Mouse (Mus musculus): ENCODE measurements around the gene Pth.

The Pth gene

GRCm38 (mm10) chr7:113388470-113388869 lies at the start of gene Pth:
Gene Pth (minus strand): TSS chr7:113388570.
- in situ Hi-C loops (cut with MboI, MseI): loop anchor here (5.0 kb wide), 1 partner anchor 209 kb away; no protein-coding TSS in a partner anchor

DNA sequence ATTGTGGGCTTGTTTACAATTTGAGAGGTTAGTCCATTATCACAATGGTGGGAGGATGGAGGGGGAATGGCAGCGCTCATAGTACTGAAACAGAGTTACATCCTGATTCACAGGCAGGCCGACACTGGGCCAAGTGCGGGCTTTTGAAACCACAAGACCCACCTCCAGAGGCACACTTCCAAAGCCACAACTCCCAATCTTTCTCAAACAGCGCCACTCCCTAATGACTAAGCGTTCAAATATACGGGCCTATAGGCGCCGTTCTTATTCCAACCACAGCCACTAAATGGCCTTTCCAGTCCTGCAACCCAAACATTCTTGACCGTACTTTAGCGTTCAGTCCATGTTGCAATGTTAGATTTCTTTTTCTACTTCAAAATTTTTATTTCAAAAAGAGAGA lies 47.9 kb upstream of the Pth start:
- in situ Hi-C loops (cut with MboI, MseI): loop anchor here (5.0 kb wide), 1 partner anchor 64 kb away; no protein-coding TSS in a partner anchor

- in situ Hi-C loops (cut with MboI, MseI): no loop called here
Observed at GRCm38 (mm10) chr7:113434286-113434685, 45.9 kb upstream of the Pth start.

DNA sequence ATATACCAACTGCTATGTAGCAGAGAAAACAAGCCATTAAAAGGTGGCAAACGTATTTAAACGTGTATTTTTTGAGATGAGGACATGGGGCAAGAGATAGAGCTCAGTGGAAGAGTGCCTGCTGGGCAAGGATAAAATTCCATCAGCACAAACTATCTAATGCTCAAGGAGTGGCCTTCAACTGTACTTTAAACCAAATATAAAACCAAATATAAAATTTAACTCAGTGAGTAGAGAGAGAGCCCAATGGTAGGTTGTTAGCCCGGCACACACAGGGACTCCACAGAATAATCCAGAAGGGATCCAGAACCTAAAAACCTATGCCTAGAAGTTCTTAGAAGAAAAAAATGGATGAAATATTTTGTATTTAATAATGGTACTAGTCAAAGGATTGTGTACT lies 45.1 kb upstream of the Pth start:
- in situ Hi-C loops (cut with MboI, MseI): no loop called here

- in situ Hi-C loops (cut with MboI, MseI): no loop called here
Observed at GRCm38 (mm10) chr7:113432891-113433290, 44.5 kb upstream of the Pth start.

GRCm38 (mm10) chr7:113420771-113421170 lies 32.4 kb upstream of the Pth start:
- in situ Hi-C loops (cut with MboI, MseI): no loop called here

DNA sequence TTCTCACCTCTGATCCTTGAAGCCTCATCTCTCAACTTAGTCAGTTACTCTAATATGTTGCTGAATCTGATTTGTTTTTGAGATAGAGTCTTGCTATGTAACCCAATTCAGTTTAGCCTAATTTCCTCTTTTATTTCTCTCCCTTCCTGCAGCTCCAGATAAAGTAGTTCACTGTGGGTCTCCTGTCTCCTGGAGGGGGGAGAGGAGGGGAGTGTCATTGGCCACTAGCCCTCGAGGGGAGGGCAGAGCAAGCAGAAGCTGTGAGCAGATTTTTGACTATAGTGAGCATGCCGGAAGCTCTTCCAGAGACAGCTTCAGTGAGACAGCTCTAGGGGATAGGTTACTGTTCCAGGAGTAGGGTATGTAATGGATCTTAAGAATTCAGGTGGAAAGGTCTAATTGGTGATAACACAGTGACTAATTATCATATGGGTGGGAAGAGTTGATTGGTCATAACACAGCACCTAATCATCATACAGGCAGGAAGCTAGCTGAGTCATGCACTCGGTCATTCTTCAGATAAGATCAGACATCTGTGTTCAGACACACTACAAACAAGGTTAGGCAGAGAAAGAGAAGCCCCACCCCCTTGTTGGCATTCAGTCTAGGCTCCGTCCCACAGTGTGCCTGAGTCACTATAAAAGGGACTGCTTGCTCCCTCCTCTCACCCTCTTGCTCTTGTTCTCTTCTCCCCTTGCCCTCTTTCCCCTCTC lies 30.9 kb upstream of the Pth start:
- in situ Hi-C loops (cut with MboI, MseI): no loop called here

DNA sequence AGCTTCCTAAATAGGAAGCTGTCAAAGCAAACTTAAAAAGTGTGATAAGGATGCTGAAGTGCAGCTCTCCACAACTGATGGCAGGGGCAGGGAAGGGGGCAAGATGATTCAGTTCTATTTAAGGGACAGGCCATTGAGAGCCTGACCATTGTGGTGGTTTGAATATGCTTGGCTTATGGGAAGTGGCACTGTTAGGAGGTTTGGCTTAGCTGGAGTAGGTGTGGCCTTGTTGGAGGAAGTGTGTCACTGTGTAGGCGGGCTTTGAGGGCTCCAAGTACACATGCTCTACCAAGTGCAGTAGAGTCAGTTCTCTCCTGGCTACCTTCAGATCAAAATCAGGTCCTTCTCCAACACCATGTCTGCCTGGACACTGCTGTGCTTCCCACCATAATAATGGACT lies 28.2 kb upstream of the Pth start:
- in situ Hi-C loops (cut with MboI, MseI): no loop called here

DNA sequence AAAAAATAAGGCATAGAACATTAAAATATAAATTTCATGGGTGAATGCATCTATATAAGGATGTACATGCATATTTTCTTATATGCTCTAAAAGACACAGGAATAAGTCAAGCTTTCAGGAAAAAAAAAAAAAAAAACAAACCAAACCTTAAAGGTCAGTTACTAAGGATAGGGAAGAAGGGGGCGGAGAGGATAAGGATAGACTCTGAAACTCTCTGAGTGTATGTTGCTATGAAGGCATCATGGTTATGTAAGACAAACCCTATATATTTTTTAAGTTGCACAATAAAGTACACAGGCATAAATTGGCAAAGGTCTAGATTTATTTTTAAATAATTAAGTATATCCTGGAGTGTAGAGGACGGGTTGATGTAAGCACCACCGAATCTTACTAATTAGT lies 26.9 kb upstream of the Pth start:
- in situ Hi-C loops (cut with MboI, MseI): no loop called here

GRCm38 (mm10) chr7:113408712-113409111 lies 20.3 kb upstream of the Pth start:
- in situ Hi-C loops (cut with MboI, MseI): no loop called here

DNA sequence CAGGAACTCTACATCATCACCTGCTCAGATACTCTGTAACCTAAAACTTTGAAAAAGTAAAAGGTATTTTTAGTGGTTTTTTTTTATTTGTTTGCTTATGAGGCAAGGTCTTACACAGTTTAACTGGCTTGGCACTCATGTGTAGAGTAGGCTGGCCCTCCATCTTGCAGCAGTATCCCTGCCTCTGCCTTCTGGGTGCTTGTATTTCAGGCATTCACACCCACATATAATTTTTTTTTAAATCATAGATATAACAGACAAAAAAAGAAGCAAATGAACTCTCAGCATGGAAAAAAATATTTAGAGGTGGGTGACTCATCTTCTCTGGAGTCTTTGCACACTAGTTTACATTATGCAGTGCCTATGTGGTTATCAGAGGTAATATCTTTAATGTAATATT lies 9.7 kb upstream of the Pth start:
- in situ Hi-C loops (cut with MboI, MseI): no loop called here

DNA sequence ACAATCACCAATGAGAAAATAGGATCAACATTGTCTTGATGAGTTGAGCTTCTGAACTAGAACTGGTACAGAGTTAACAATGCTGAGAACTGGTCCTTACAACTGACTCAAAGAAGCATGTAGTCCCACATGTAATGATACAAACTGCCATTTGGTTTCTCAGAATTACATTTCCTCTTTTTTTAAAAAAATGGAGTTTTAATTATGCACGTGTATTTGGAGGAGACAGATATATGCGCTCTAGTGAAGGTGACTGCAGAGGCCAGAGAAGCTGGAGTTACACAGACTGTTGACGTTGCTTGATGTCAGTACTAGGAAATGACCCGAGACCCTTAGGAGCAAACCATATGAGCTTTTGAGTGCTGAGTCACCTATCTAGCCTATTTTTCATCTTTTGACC lies 8.3 kb upstream of the Pth start:
- in situ Hi-C loops (cut with MboI, MseI): no loop called here

GRCm38 (mm10) chr7:113391619-113392018 lies 3.2 kb upstream of the Pth start:
- in situ Hi-C loops (cut with MboI, MseI): no loop called here

DNA sequence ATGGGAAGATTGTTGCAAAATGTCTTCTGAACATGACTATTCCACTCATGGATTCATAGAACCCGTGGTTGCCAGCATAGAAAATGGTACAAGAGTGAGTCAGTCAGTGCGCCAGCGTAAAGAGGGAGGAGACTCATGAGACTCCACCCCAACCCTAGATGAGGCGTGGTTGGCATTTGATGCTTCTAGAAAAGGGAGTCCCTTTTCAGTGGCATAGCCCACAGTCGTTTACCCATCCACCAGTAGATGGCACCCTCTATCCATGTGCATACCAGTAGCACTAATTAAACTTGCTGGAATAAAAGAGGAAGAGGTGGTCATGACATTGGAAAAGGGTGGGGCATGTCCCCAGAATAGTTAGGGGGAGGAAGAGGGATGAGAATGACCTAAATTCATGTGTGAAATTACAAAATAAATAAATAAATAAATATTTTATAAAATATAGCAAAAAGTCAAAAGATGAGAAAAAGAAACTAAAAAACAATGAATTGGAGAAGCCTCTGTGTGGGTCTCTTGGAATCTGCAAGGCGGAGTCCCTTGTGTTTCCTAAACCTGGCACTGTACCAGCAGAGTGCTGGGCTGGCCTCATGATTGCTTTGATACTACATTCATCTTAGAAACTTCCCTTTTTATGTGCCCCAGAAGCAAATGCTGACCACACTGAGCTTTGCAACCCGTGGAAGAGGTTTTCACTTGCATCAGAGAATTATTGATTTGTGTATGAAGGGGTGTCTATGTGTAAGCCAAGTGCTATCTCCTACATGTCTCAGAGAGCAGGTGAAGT lies 10.3 kb downstream of the Pth start:
- in situ Hi-C loops (cut with MboI, MseI): loop anchor here (5.0 kb wide), 1 partner anchor 649 kb away; no protein-coding TSS in a partner anchor

DNA sequence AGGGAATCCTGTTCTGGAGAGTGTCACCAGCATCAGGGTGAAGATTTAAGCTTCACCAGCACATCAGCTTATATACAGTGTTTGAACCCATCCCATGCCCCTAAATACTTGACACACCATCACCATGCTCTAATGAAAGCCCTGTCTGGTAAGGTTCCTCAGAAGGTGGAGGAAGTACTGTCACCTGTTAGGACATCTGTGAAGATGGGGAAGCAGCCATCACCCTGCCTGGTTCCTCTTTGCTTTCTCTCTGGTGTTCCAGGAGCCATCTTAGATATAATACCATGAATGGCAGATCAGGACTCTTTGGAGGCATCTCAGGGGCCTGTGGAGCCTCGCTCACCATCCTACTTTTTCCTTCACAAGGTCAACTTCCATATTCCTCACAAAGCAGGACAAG lies 15.7 kb downstream of the Pth start:
- in situ Hi-C loops (cut with MboI, MseI): loop anchor here (5.0 kb wide), 2 partner anchors 65 to 140 kb away; partner anchors contain the start of gene Far1

DNA sequence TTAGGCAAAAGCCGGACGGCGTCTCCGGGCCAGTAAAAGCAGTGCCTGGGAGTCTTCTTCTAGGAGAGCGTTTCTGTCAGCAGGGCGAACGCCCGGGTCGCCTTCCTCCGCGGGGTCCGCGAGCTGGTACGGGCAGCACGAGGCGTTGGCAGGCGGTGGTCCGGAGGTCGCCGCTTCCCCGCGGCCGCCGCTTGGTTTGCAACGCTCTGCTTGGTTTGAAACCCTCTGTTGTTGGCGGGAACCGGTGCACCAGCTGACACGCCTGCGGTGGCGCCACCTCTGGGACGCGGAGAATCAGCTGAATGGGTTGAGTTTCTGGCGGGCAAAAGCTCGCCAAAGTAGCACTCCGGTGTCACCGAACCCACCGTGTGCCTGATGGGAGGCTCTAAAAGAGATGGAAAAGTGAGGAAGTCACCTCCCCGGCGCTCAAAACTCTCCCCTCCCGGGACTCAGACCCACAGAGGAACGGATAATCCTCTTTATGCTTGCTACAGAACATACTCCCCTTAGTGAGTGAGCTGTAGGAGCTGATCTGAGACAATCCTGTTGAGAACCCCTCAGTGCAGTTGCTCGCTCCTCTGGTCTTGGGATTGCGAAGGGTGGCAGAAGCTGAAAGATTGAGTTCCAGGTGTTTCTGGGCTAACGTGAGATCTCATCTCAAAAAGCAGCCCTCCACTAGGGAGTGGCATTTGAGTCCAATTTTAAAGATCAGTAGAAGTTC lies 18.6 kb downstream of the Pth start:
- in situ Hi-C loops (cut with MboI, MseI): loop anchor here (5.0 kb wide), 2 partner anchors 68 to 143 kb away; partner anchors contain the start of gene Far1

DNA sequence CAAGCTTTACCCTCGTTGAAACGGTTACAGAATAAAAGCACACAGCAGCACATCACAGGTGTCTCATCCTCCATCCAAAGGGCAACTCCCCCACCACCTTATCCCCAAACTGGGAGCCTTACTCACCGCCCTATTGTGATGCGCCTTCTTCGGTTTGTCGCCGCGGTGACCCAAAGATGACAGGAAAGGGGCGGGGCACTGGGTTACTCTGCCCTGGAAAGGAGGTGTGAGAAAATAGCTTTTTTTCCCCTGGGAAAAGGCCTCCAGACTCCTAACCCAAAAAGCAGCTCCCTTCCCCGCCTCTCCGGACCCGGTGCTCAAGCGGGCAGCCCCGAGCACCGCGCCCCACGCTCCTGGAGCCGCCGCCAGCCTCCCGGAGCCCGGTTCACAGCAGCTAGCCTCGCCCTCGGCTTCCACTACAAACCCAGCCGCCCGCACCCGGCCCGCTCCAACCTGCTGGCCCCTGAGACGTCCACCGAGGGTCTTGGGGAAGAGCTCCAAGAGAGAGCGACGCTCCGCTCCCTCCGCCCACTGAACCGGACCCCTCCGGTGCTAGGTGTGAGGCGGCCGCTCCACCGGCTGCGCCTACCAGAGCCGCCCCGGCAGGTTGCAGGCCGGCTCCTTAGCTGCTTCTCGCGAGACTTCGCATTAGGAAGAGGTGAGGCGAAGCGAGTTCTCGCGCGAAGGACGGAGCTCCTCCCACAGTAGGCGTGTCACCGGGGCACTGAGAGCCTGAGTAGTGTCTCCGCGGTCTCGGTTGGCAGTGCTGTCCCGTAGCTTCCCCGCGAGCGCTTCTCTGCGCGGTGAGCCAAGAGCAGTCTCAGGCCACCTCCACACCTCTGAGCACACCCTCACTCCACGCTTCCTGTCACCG lies 19.4 kb downstream of the Pth start, which contains the start of gene Btbd10:
TSS of gene Btbd10 (minus strand) at position 647 of the 874 bp plus-strand sequence.
- in situ Hi-C loops (cut with MboI, MseI): no loop called here

- in situ Hi-C loops (cut with MboI, MseI): no loop called here
Observed at GRCm38 (mm10) chr7:113367440-113367839, 20.9 kb downstream of the Pth start.

DNA sequence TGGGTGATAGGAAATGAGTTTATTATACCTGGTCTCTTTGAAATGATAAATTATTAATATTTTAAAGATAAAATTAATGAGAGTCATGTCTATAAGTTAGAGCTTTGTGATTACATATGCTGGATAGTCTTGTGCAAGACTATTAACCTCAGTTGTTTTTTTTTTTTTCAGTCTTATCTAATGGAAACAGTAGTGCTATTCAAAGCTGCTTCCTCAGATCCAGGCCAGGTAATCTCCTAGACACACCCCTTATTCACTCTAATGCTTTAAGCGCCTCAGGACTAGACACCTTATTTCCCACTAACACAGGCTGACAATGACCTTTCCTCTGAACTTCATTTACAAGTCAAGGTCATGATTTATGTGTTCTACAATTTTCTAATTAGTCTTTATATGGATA lies 39.3 kb downstream of the Pth start:
- in situ Hi-C loops (cut with MboI, MseI): no loop called here

DNA sequence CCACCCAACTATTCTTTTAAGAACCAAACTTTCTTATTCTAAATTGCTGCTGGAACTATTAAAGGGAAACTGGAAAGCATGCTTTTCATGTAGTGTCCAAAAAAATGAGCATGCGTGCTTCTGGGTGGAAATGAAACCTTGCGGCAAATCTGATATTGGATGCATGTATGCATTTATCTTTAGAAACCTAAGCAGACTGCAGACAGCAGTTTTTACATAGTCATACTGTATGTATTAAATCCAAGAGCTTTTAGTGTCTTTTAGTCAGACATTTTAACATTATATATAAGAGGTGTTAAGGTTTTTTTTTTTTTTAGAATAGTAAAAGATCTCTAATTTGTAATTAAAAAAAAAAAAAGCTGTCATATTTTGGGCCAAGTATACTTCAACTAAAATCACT lies 40.7 kb downstream of the Pth start:
- in situ Hi-C loops (cut with MboI, MseI): no loop called here

DNA sequence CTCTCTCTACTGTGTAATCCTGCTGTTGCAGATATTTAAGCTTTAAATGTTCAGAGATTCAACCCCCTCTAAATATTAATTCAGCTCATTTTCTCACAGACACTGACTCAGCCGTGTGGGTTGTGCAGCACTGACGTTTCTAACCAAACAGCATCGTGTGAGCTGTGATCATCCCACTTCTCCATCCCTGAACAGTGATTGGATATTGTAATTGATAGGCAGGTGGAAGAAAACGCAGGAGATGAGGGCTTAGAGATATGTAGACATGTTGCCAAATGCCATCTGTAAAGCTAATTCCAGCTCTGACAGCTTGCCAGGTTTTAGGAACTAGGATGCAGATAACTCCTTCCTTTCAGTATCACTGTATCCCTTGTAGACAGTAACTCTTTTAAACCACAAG lies 41.1 kb downstream of the Pth start:
- in situ Hi-C loops (cut with MboI, MseI): no loop called here
